Mouse (Mus musculus) embryonic facial prominence, embryonic 14.5 days (tissue): ENCODE data around the gene Lrch4. TPM values are rescaled to one million over a fixed set of nuclear protein-coding genes. Genes with fewer than 3 reads are reported as not detected.
"Not testable (repeated sequence)": the region's sequence is repeated elsewhere in the genome, so short reads cannot be mapped to it uniquely, and the experiment has no call there.

ENCODE experiments used
- ATAC-seq: fragments of 200-750 bp; cut with Nextera tagmentation; 2 replicates; pipeline ENCODE4 v1.8.0; 2017; ENCODE audit warnings: low read depth, moderate number of reproducible peaks, moderate TSS enrichment
- DNase-seq: peaks from one replicate; pipeline ENCODE4 v3.0.0-alpha.2; 2015; ENCODE audit warnings: low spot score
- H3K27ac ChIP-seq: fragments of 300-500 bp; sonication (generic); replicated peaks from 2 replicates; pipeline ENCODE4 v1.5.1; 2014; ENCODE audit warnings: low read depth, mild to moderate bottlenecking, low read length, moderate library complexity
- H3K27me3 ChIP-seq: fragments of 300-500 bp; sonication (generic); replicated peaks from 2 replicates; pipeline ENCODE4 v1.6.1; 2014; ENCODE audit warnings: low read length; ENCODE audit not compliant: control insufficient read depth, insufficient read depth
- H3K36me3 ChIP-seq: fragments of 300-500 bp; sonication (generic); 2 replicates; pipeline ENCODE4 v1.6.1; 2014; ENCODE audit warnings: low read length, mixed read lengths; ENCODE audit not compliant: control insufficient read depth, insufficient read depth
- H3K4me1 ChIP-seq: fragments of 300-500 bp; sonication (generic); 2 replicates; pipeline ENCODE4 v1.6.1; 2014; ENCODE audit warnings: antibody characterized with exemption, low read length; ENCODE audit not compliant: control insufficient read depth, insufficient read depth
- H3K4me2 ChIP-seq: fragments of 300-500 bp; sonication (generic); 2 replicates; pipeline ENCODE4 v1.6.1; 2014; ENCODE audit warnings: low read depth, mild to moderate bottlenecking, low read length, moderate library complexity, mixed read lengths
- H3K4me3 ChIP-seq: fragments of 300-500 bp; sonication (generic); 2 replicates; pipeline ENCODE4 v1.5.1; 2014; ENCODE audit warnings: low read depth, mild to moderate bottlenecking, low read length
- H3K9ac ChIP-seq: fragments of 300-500 bp; sonication (generic); 2 replicates; pipeline ENCODE4 v1.6.1; 2014; ENCODE audit warnings: low read depth, mild to moderate bottlenecking, low read length, moderate library complexity, mixed read lengths
- H3K9me3 ChIP-seq: fragments of 300-500 bp; sonication (generic); 2 replicates; pipeline ENCODE4 v1.6.1; 2016; ENCODE audit warnings: low read length; ENCODE audit not compliant: control insufficient read depth
- WGBS: fragments of 180-500 bp; shearing (Covaris S2); extraction: QIAGEN DNeasy Blood & Tissue Kit; methylation state at CpG from one replicate; pipeline ENCODE4 v1.1.7; 2014; 5-methylcytosine and 5-hydroxymethylcytosine counted together
- polyA plus RNA-seq: library from polyadenylated mRNA; unstranded; fragments of >200 nt; fragmentation: Nextera tagmentation; extraction: Ambion mirVana; gene quantifications from 2 replicates; pipeline ENCODE4 v1.2.1, GENCODE M21; 2014

Lrch4 gene
- polyA plus RNA-seq, 1 experiment from 2014 or later: 36.5 TPM

DNA sequence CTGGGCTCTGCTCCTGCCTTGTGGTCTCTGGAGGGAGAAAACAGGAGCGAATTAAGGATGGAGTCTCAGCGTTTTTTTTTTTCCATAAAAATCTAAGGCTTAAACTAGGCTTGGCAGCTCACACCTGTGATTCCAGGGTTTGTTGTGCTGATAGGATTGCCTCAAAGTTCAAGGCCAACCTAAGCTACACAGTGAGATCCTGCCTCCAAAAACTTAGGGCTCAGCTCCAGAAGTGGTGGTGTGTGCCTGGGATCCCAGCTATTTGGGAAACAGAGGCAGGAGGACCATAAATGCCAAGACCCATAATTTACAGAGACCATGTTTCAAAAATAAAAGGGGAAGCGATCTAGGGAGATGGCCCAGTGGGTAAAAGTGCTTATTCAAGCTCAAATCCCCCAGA, 19.6 kb upstream of the Lrch4 start:
- H3K4me3 ChIP-seq: peak overlapping the region; percentile 32
- no peak for ATAC-seq
- H3K36me3 ChIP-seq: peaks cover 37% of the 10 kb centered on the region
- H3K4me1 ChIP-seq: peaks cover 53% of the 10 kb centered on the region
- H3K9ac ChIP-seq: peak overlapping the region; percentile 59; the same call in 1 of the 2 replicates
- no peak for DNase-seq
- WGBS: 44% methylated on average over 3 of the region's 3 CpGs
- H3K4me2 ChIP-seq: peak overlapping the region; percentile 62
- H3K27me3 ChIP-seq: no peaks in the 10 kb centered on the region
- peak overlapping the region; percentile 41 for H3K27ac ChIP-seq
- no peaks in the 10 kb centered on the region for H3K9me3 ChIP-seq

DNA sequence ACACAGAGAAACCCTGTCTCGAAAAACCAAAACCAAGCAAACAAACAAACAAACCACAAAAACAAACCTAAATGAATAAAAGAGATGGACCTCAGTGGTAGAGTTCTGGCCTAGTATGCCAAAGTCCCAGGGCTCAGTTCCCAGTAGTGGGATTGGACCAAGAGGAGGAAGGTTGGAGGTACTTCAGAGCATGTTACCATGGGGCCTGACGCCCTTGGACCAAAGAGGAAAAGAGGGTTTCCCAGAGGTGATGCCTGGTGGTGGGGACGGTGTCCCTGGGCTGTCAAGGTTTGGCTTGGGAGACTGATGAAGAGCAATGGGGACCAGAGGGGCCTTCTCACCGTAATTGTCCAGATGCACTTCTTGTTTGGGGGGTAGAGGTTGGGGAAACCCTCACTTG, 18.9 kb upstream of the Lrch4 start:
- Histone ChIP-seq H3K4me3 (peak overlapping the region; percentile 35), H3K4me2 (peak overlapping the region; percentile 62), H3K9ac (peak overlapping the region; percentile 55), H3K36me3 (peaks cover 32% of the 10 kb centered on the region), H3K9me3 (no peaks in the 10 kb centered on the region), H3K27ac (peak overlapping the region; percentile 97), H3K4me1 (peaks cover 53% of the 10 kb centered on the region), H3K27me3 (no peaks in the 10 kb centered on the region)
- WGBS: 41% methylated on average over 4 of the region's 4 CpGs
- DNase-seq (no peak), ATAC-seq (no peak)

DNA sequence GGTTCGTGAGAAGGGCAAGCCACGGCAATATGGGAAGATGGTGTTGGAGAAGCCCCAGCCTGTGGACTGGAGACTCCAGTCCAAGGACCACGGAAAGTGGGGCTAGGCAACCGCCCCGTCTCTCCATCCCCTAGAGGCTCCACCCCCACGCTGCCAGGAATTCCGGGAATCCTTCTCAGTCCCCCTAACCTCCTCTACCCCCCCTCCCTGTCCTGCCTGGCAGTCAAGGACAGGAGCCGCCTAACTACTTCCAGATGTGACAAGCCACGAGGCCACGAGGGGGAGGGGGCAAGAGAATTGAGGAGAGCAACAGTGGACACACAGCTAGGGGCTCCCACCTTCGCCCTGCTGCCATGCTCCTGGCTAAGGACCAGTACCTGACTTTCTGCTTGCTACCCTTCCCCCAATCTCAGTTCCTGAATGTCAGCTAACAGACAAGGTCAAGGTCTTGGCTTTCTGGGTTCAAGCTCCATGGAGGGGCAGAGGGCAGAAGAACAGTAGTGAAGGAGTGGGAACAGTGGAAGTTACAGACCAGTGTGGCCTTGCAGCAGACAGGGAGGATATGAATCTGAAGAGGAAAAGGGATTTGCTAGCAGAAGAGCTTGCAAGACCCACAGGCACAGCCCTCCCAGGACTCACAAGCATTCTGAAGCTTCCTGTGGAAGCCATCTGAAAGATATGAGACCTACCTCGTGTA, 18.2 kb upstream of the Lrch4 start:
- H3K4me2 ChIP-seq: peak overlapping the region; percentile 62
- H3K9ac ChIP-seq: peak overlapping the region; percentile 55
- H3K27ac ChIP-seq: peak overlapping the region; percentile 97
- H3K27me3 ChIP-seq: no peaks in the 10 kb centered on the region
- peaks cover 25% of the 10 kb centered on the region for H3K36me3 ChIP-seq
- H3K4me3 ChIP-seq: peak overlapping the region; percentile 35
- H3K4me1 ChIP-seq: peaks cover 53% of the 10 kb centered on the region
- DNase-seq (peak; percentile 94), ATAC-seq (peak; percentile 60)
- WGBS: 6% methylated on average over 8 of the region's 12 CpGs
- H3K9me3 ChIP-seq: no peaks in the 10 kb centered on the region

DNA sequence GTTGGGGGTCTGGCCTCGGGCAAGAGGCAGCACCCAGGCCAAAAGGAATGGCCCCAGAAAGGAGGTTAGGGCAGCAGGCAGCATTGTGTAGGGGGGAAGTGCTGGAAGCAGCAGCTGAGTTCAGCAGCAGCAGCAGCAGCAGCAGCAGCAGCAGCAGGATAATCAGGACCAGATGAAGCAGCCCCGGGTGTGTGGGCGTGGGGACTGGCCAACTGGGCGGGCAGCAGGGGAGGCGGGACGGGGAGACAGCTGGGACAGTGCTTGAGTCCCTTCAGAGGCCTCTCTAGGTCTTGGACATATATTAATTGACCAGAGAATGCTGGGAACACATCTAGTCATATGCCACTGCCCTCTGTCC, 17.7 kb upstream of the Lrch4 start:
- 7% methylated on average over 6 of the region's 6 CpGs for WGBS
- Histone ChIP-seq H3K4me3 (peak overlapping the region; percentile 35), H3K27me3 (no peaks in the 10 kb centered on the region), H3K27ac (peak overlapping the region; percentile 97), H3K9me3 (no peaks in the 10 kb centered on the region), H3K4me2 (peak overlapping the region; percentile 62), H3K9ac (peak overlapping the region; percentile 55), H3K4me1 (peaks cover 53% of the 10 kb centered on the region), H3K36me3 (peaks cover 20% of the 10 kb centered on the region)
- ATAC-seq (peak; percentile 83), DNase-seq (peak; percentile 90)

DNA sequence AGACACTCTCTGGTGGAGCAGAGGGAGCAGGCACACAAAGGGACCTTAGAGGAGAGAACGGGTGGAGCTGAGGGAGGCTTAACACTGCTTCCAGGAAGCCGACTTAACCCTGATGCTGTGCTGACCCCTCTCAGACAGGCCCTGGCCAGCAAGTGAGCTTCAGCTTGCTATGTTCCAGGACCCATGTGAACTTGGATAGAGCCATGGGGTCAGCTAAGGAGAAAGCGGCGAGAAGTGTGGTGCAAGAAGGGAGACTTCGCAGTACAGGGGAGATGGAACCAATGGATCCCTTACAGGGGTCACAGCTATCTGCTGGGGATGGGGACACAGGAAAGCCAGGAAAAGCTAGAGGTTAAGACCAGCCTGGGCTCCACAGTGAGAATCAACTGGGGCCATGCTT, 15.8 kb upstream of the Lrch4 start:
- ATAC-seq (no peak), DNase-seq (no peak)
- 0 out of 2 replicates have a peak, but pooled peaks cover 2% of the 10 kb centered on the region for H3K36me3 ChIP-seq
- H3K27me3 ChIP-seq: no peaks in the 10 kb centered on the region
- no peaks in the 10 kb centered on the region for H3K9me3 ChIP-seq
- H3K4me1 ChIP-seq: peaks cover 49% of the 10 kb centered on the region
- 75% methylated on average over 5 of the region's 5 CpGs for WGBS
- no peak overlapping the region for H3K4me3 ChIP-seq
- 0 out of 2 replicates have a peak overlapping the region, but pooled peaks have one; percentile 14 for H3K9ac ChIP-seq
- H3K4me2 ChIP-seq: no peak overlapping the region
- peak overlapping the region; percentile 39; the same call in 1 of the 2 replicates for H3K27ac ChIP-seq

DNA sequence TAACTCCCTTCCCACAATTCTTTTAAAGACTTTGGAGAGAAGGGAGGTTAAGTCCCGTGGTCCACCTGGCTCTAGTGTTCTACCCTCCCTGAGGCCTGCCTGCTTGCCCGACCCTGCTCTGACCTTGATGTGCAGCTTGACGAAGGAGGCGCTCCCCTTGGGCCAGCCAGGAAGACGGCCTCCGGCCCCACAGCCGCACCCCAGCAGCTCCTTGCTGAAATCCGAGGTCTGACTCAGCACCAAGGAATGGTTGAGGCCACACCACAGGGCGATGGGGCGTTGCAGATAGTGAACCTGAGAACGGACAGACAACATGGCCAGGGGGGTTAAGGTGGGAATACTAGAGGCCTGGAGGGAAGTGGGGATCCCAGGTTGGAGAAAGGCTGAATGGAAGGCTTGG, 15.4 kb upstream of the Lrch4 start, which contains the start of gene Pcolce:
Gene Pcolce, minus strand, starts transcription at position 235 of the 400 bp plus-strand sequence.
- Histone ChIP-seq H3K4me1 (peaks cover 44% of the 10 kb centered on the region), H3K27ac (peak within 1 kb of the TSS; percentile 39; the same call in 1 of the 2 replicates), H3K4me3 (no peak within 1 kb of the TSS), H3K36me3 (no peaks in the 10 kb centered on the region), H3K4me2 (no peak within 1 kb of the TSS), H3K27me3 (no peaks in the 10 kb centered on the region), H3K9me3 (no peaks in the 10 kb centered on the region), H3K9ac (peak within 1 kb of the TSS; percentile 14; the same call in 1 of the 2 replicates)
- ATAC-seq (no peak), DNase-seq (no peak)
- 33% methylated on average over 11 of the region's 11 CpGs for WGBS

DNA sequence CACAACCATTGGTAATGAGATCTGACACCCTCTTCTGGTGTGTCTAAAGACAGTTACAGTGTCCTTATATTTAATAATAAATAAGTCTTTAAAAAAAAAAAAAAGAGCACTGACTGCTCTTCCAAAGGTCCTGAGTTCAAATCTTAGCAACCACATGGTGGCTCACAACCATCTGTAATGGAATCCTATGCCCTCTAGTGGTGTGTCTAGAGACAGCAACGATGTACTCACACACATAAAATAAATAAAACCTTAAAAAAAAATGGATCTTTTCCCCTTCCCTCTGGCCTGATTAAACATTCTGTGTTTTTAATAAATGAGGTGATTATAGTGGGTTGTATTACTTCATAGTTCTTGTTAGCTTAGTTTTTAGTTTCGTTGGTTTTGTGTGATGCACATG, 14.0 kb upstream of the Lrch4 start:
- H3K36me3 ChIP-seq, ATAC-seq, H3K27ac ChIP-seq, H3K4me3 ChIP-seq, H3K4me2 ChIP-seq, H3K27me3 ChIP-seq, H3K9ac ChIP-seq, DNase-seq, H3K9me3 ChIP-seq: not testable (repeated sequence)
- WGBS: 91% methylated on average over 2 of the region's 2 CpGs
- H3K4me1 ChIP-seq: peaks cover 33% of the 10 kb centered on the region

DNA sequence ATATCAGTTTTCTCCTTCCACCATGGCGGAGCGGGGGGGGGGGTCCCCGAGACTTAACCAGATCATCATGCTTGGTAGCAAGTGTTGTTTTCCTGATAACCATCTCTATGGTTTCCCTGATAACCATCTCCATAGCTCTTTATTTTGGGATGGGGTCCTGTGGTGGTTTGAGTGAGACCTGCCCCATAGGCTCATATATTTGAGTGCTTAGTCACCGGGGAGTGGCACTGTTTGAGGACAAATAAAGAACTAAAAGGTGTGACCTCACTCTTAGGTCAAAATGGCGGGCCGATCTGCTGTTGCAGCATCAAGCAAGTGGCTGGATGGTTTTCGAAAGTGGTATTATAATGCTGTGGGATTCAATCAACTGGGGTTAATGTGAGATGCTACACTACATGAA, 13.6 kb upstream of the Lrch4 start:
- Histone ChIP-seq H3K4me1 (peaks cover 29% of the 10 kb centered on the region), H3K4me2 (no peak overlapping the region), H3K36me3 (no peaks in the 10 kb centered on the region), H3K9ac (no peak overlapping the region), H3K4me3 (no peak overlapping the region), H3K27me3 (no peaks in the 10 kb centered on the region), H3K27ac (no peak overlapping the region), H3K9me3 (no peaks in the 10 kb centered on the region)
- 90% methylated on average over 7 of the region's 7 CpGs for WGBS
- ATAC-seq (no peak), DNase-seq (no peak)
